Mouse (Mus musculus) olfactory bulb, adult 2 months (tissue): ENCODE data around the gene Prune2.

ENCODE experiments used
- CTCF ChIP-seq: fragments of 200-500 bp; IDR thresholded peaks from 2 replicates; pipeline ENCODE4 v1.5.1; 2012; ENCODE audit warnings: low read depth, mild to moderate bottlenecking, low read length, moderate library complexity; ENCODE audit not compliant: insufficient read depth
- POLR2A ChIP-seq: fragments of 200-500 bp; IDR thresholded peaks from 2 replicates; pipeline ENCODE4 v1.6.1; 2012; ENCODE audit warnings: mild to moderate bottlenecking, low read depth, low read length, moderate library complexity; ENCODE audit not compliant: insufficient read depth

GRCm38 (mm10) chr19:17194730-17195129 lies 238.8 kb downstream of the Prune2 start:
- no peak for TF ChIP-seq CTCF
- no peak for TF ChIP-seq POLR2A
